Mouse (Mus musculus): ENCODE data around the gene Inpp5a. TPM values are rescaled to one million over a fixed set of nuclear protein-coding genes. Genes with fewer than 3 reads are reported as not detected.

Gene Inpp5a
- polyA plus RNA-seq, 1 experiment from 2014 or later: 23.0 TPM

DNA sequence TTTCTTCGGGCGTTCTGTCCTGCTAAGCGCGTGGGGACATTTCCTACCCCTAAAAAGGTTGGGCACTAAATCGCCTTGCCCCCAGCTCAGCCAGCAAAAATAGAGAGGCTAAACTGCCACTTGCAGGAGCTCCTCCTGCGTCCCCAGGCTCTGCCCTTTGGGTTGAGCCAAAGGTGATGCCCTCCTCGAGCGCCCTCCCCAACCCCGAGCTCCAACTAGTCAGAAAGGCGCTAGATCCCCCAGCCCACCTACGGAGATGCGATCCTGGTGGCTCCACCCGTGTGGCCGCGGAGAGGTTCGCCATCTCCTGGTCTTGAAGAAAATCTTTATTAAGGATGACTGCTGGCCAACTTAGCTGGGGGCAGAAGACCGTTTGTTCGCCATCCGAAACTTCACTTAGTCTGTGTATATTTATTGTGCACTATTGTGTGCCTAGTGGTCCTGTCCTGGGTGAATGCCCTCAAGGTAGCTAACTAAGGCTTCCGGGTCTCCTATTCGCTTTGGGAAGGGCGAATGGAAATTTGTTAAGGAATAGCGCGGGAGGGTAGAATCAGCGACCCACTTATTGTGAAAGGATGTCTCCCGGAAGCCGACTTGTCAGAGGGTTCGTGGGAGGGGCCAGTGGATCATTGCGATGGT is 196.4 kb downstream of the Inpp5a start:
- peaks cover 18% of the 10 kb centered on the region for H3K4me1 ChIP-seq (ENCODE audit: control insufficient read depth, insufficient read depth, low read length)
- WGBS: 3% methylated on average over 29 of the region's 29 CpGs
- no peak overlapping the region for H3K4me3 ChIP-seq (ENCODE audit: low read depth, low read length)
- no peak overlapping the region for H3K4me2 ChIP-seq (ENCODE audit: low read depth, severe bottlenecking)
- H3K36me3 ChIP-seq (ENCODE audit: control insufficient read depth, insufficient read depth, low read length): no peaks in the 10 kb centered on the region
- H3K9ac ChIP-seq (ENCODE audit: low read length): no peak overlapping the region
- DNase-seq (ENCODE audit: low spot score) (peak; percentile 50), ATAC-seq (ENCODE audit: insufficient number of reproducible peaks, low FRiP score, low TSS enrichment, low read depth) (no peak)
- H3K27ac ChIP-seq (replicated peaks; ENCODE audit: low read depth, low read length): no peak overlapping the region
- H3K9me3 ChIP-seq (ENCODE audit: control insufficient read depth, low read length): no peaks in the 10 kb centered on the region
- peaks cover 83% of the 10 kb centered on the region for H3K27me3 ChIP-seq (ENCODE audit: control insufficient read depth, insufficient read depth, low read length)

DNA sequence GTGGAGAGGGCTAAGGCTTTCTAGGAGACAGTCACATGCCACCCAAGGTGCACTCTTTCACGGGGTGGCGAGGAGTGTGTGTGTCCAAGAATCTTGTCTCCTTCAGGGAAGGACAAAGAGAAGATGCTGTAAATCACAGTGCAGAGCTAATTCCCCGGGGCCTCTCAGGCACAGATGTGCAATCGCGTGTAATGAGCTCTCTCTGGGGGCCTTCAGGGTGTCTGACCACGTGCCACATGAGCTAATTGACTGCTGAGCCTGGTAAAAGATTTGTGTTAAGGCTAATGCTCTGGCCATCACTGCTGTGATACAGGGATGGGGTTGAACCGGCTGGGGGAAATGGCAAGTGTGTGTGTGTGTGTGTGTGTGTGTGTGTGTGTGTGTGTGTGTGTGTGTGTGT is 199.0 kb downstream of the Inpp5a start:
- 17% methylated on average over 7 of the region's 7 CpGs for whole genome bisulfite sequencing
- no peak overlapping the region for H3K4me3 ChIP-seq (ENCODE audit: low read depth, low read length)
- no peaks in the 10 kb centered on the region for H3K9me3 ChIP-seq (ENCODE audit: control insufficient read depth, low read length)
- no peak overlapping the region for H3K4me2 ChIP-seq (ENCODE audit: low read depth, severe bottlenecking)
- DNase-seq (ENCODE audit: low spot score): peak; percentile 23
- H3K27me3 ChIP-seq (ENCODE audit: control insufficient read depth, insufficient read depth, low read length): peaks cover 58% of the 10 kb centered on the region
- ATAC-seq (ENCODE audit: insufficient number of reproducible peaks, low FRiP score, low TSS enrichment, low read depth): no peak
- H3K9ac ChIP-seq (ENCODE audit: low read length): no peak overlapping the region
- H3K27ac ChIP-seq (replicated peaks; ENCODE audit: low read depth, low read length): no peak overlapping the region
- H3K36me3 ChIP-seq (ENCODE audit: control insufficient read depth, insufficient read depth, low read length): no peaks in the 10 kb centered on the region
- H3K4me1 ChIP-seq (ENCODE audit: control insufficient read depth, insufficient read depth, low read length): 0 out of 2 replicates have a peak, but pooled peaks cover 6% of the 10 kb centered on the region

DNA sequence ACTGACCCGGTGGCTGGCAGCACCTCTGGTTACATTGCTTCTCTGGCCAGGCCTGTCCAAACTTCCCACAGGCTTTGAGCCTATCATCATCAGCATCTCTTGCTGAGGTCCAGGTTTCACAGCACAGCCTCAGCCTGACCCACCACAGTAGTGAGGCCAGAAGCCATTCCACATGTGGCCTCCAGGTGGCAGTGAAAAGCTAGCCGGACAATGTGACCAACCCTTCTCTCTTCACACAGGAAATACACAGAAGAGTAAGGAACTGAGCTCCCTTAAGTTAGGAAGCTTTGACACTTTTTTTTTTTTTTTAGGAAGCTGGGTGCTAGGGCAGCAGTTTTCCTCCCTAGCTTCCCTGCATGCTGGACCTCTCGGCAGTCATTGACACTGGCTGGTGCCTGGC is 201.4 kb downstream of the Inpp5a start:
- peaks cover 35% of the 10 kb centered on the region for H3K27me3 ChIP-seq (ENCODE audit: control insufficient read depth, insufficient read depth, low read length)
- WGBS: 34% methylated on average over 3 of the region's 3 CpGs
- no peaks in the 10 kb centered on the region for H3K36me3 ChIP-seq (ENCODE audit: control insufficient read depth, insufficient read depth, low read length)
- H3K9me3 ChIP-seq (ENCODE audit: control insufficient read depth, low read length): no peaks in the 10 kb centered on the region
- no peak overlapping the region for H3K9ac ChIP-seq (ENCODE audit: low read length)
- no peaks in the 10 kb centered on the region for H3K4me1 ChIP-seq (ENCODE audit: control insufficient read depth, insufficient read depth, low read length)
- H3K4me2 ChIP-seq (ENCODE audit: low read depth, severe bottlenecking): no peak overlapping the region
- no peak overlapping the region for H3K4me3 ChIP-seq (ENCODE audit: low read depth, low read length)
- DNase-seq (ENCODE audit: low spot score): peak; percentile 58
- no peak overlapping the region for H3K27ac ChIP-seq (replicated peaks; ENCODE audit: low read depth, low read length)
- no peak; the same call in 1 of the 2 replicates for ATAC-seq (ENCODE audit: insufficient number of reproducible peaks, low FRiP score, low TSS enrichment, low read depth)

DNA sequence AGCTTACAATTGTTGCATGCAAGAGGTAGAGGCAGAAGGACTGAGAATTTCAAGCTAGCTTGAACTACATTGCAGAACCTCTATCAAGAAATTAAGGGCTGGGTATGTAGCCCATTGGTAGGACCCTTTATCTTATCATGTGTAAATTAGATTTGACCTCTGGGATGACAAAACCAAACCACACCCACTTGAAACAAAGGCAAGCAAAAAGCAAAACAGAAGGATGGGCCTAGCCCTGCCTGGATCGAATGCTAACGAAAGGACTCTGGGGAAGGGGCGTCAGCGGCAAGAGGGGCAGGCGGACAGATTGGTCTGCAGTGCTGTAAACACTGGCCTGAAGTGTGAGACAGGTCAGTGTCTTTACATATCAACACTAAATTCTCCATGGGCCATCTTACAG is 202.4 kb downstream of the Inpp5a start:
- Histone ChIP-seq H3K4me2 (ENCODE audit: low read depth, severe bottlenecking) (no peak overlapping the region), H3K9me3 (ENCODE audit: control insufficient read depth, low read length) (no peaks in the 10 kb centered on the region), H3K27ac (replicated peaks; ENCODE audit: low read depth, low read length) (no peak overlapping the region), H3K36me3 (ENCODE audit: control insufficient read depth, insufficient read depth, low read length) (no peaks in the 10 kb centered on the region), H3K4me3 (ENCODE audit: low read depth, low read length) (no peak overlapping the region), H3K27me3 (ENCODE audit: control insufficient read depth, insufficient read depth, low read length) (peaks cover 25% of the 10 kb centered on the region), H3K4me1 (ENCODE audit: control insufficient read depth, insufficient read depth, low read length) (no peaks in the 10 kb centered on the region), H3K9ac (ENCODE audit: low read length) (no peak overlapping the region)
- ATAC-seq (ENCODE audit: insufficient number of reproducible peaks, low FRiP score, low TSS enrichment, low read depth) (no peak), DNase-seq (ENCODE audit: low spot score) (no peak)
- 95% methylated on average over 5 of the region's 5 CpGs for WGBS

DNA sequence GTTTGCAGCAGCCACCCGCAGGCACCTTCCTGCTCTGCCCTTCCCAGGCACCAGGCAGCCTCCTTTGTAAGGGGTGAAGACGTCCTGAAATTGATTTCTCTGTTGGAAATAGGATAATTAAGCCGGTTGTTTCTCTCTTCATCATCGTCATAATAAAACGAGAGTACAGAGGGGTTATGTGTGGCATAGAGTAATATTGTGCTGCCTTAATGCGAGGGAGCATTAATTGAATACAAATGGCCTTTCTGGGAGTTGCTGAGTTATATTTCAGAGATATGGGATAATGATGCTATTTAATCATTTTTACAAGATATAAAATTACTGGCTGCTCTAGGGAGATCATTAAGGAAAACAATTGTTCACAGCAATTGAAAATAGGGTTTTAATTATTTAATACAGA is 206.4 kb downstream of the Inpp5a start:
- H3K27me3 ChIP-seq (ENCODE audit: control insufficient read depth, insufficient read depth, low read length): no peaks in the 10 kb centered on the region
- no peaks in the 10 kb centered on the region for H3K9me3 ChIP-seq (ENCODE audit: control insufficient read depth, low read length)
- WGBS: 57% methylated on average over 6 of the region's 6 CpGs

DNA sequence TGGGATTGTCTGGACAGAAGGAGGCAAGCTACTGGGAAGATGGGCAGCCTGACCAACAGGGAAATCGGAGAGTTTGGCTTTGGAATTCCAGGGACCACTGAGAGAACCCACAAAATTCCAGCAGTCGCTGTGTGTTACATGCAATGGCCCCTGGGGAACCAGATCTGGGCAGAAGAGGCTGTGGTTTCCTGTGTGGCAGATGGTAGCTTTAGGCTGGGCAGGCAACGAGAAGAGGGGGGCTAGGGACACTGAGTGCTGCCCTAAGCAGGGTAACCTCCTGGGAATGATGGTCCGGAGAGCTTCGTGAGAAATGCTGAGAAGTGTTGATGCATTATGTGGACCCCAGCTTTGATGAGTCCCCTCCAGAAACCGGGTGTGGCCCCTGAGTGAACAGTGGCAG is 207.0 kb downstream of the Inpp5a start:
- no peaks in the 10 kb centered on the region for H3K4me1 ChIP-seq (ENCODE audit: control insufficient read depth, insufficient read depth, low read length)
- 59% methylated on average over 6 of the region's 6 CpGs for WGBS

More for the DNA sequence above, 206.4 kb downstream of the Inpp5a start:
- H3K27ac ChIP-seq (replicated peaks; ENCODE audit: low read depth, low read length): no peak overlapping the region
- H3K9ac ChIP-seq (ENCODE audit: low read length): no peak overlapping the region
- H3K36me3 ChIP-seq (ENCODE audit: control insufficient read depth, insufficient read depth, low read length): no peaks in the 10 kb centered on the region
- ATAC-seq (ENCODE audit: insufficient number of reproducible peaks, low FRiP score, low TSS enrichment, low read depth): no peak
- no peaks in the 10 kb centered on the region for H3K4me1 ChIP-seq (ENCODE audit: control insufficient read depth, insufficient read depth, low read length)
- no peak overlapping the region for H3K4me2 ChIP-seq (ENCODE audit: low read depth, severe bottlenecking)
- no peak overlapping the region for H3K4me3 ChIP-seq (ENCODE audit: low read depth, low read length)
- DNase-seq (ENCODE audit: low spot score): no peak

DNA sequence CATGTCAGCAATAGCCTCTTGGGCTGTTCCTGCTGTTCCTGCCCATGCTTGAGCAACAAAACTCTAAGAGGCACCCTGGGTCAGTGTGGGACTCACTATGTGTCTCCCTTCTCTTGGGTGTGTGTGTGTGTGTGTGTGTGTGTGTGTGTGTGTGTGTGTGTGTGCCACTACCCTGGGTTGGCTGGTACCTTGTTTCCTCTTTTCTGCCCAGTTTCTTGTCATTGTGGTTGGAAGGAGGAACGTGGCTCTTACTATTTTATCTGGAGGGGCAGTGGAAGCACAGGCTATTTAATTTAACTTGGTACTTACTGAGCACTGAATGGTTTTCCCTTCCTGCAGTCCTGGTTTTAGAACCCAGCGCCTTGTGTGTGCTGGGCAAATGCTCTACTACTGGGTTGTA is 221.4 kb downstream of the Inpp5a start:
- H3K27me3 ChIP-seq (ENCODE audit: control insufficient read depth, insufficient read depth, low read length): no peaks in the 10 kb centered on the region; the same call in 1 of the 2 replicates
- no peak overlapping the region for H3K27ac ChIP-seq (replicated peaks; ENCODE audit: low read depth, low read length)
- no peak overlapping the region for H3K4me2 ChIP-seq (ENCODE audit: low read depth, severe bottlenecking)
- no peaks in the 10 kb centered on the region for H3K36me3 ChIP-seq (ENCODE audit: control insufficient read depth, insufficient read depth, low read length)
- no peaks in the 10 kb centered on the region for H3K9me3 ChIP-seq (ENCODE audit: control insufficient read depth, low read length)
- no peak for DNase-seq (ENCODE audit: low spot score)
- 78% methylated on average over 2 of the region's 2 CpGs for WGBS
- H3K4me1 ChIP-seq (ENCODE audit: control insufficient read depth, insufficient read depth, low read length): no peaks in the 10 kb centered on the region
- H3K9ac ChIP-seq (ENCODE audit: low read length): no peak overlapping the region
- no peak for ATAC-seq (ENCODE audit: insufficient number of reproducible peaks, low FRiP score, low TSS enrichment, low read depth)
- H3K4me3 ChIP-seq (ENCODE audit: low read depth, low read length): no peak overlapping the region

More for the DNA sequence above, 207.0 kb downstream of the Inpp5a start:
- Histone ChIP-seq H3K9me3 (ENCODE audit: control insufficient read depth, low read length) (no peaks in the 10 kb centered on the region), H3K9ac (ENCODE audit: low read length) (no peak overlapping the region), H3K36me3 (ENCODE audit: control insufficient read depth, insufficient read depth, low read length) (no peaks in the 10 kb centered on the region), H3K27me3 (ENCODE audit: control insufficient read depth, insufficient read depth, low read length) (no peaks in the 10 kb centered on the region), H3K27ac (replicated peaks; ENCODE audit: low read depth, low read length) (no peak overlapping the region), H3K4me2 (ENCODE audit: low read depth, severe bottlenecking) (no peak overlapping the region), H3K4me3 (ENCODE audit: low read depth, low read length) (no peak overlapping the region)
- no peak for ATAC-seq (ENCODE audit: insufficient number of reproducible peaks, low FRiP score, low TSS enrichment, low read depth)
- DNase-seq (ENCODE audit: low spot score): no peak

DNA sequence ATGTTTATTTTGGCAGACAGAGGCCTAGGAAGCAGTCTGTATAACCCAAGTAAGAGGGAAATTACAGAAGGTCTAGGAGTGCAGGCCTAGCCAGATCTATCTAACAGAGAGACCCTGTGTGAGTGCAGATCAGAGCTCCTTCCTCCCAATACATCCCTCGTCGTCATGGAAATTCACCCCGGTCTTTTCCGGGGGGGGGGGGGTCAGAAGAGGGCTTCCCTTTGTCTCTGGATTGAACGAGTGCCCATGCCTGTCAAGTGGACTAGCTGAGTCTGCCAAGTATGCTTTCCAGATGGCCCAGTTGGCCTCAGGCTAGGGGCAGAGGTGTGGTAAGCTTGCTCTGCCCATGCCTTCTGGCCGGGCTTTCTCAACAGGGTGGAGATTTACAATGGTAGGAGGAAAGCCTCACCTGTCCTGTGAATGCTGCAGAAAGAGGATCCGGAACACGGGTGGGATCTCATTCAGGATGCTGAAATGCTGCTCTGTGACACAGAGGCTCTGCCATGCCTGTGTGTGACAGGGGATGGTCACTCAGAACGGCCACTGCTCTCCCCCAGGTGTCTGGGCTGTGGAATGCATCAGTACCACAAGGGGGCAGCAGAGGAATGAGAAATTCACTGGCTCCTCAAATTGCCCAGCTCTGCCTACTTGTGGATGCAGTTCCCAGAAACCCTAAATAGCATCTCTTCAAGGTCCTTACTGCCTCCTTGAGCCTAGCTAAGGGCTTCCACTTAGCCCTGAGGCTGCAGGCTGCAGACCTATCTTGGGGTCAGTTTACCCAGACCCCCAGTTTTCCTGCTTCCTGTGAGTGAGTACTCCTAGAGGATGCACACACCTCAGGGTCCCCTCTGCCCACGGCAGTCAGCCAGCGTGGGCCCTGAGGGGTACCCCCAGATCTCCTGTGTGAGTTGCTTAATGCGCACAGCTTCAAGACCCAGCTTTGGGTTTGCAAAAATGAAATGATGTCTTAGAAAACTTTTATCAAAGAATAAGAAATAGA is 227.2 kb downstream of the Inpp5a start:
- ATAC-seq (ENCODE audit: insufficient number of reproducible peaks, low FRiP score, low TSS enrichment, low read depth) (no peak), DNase-seq (ENCODE audit: low spot score) (peak; percentile 84)
- Histone ChIP-seq H3K4me3 (ENCODE audit: low read depth, low read length) (no peak overlapping the region), H3K27ac (replicated peaks; ENCODE audit: low read depth, low read length) (no peak overlapping the region), H3K27me3 (ENCODE audit: control insufficient read depth, insufficient read depth, low read length) (no peaks in the 10 kb centered on the region; the same call in 1 of the 2 replicates), H3K9ac (ENCODE audit: low read length) (no peak overlapping the region), H3K4me2 (ENCODE audit: low read depth, severe bottlenecking) (no peak overlapping the region), H3K9me3 (ENCODE audit: control insufficient read depth, low read length) (no peaks in the 10 kb centered on the region), H3K36me3 (ENCODE audit: control insufficient read depth, insufficient read depth, low read length) (no peaks in the 10 kb centered on the region), H3K4me1 (ENCODE audit: control insufficient read depth, insufficient read depth, low read length) (no peaks in the 10 kb centered on the region)
- WGBS: 63% methylated on average over 12 of the region's 12 CpGs
